Mouse (Mus musculus): Measurements from ENCODE around the gene Phldb2. TPM values are rescaled to one million over a fixed set of nuclear protein-coding genes. Genes with fewer than 3 reads are reported as not detected.
A peak's percentile ranks its signal among the peaks of the same experiment; 100 is the strongest.

The Phldb2 gene
- polyA plus RNA-seq, 1 experiment, result 55.4 TPM

- H3K4me3 ChIP-seq (ENCODE audit: insufficient read depth, low read depth, low read length), result no peak overlapping the region
- peaks cover 32% of the 10 kb centered on the region for H3K36me3 ChIP-seq (ENCODE audit: control insufficient read depth, insufficient read depth, low read length)
- no peak for DNase-seq
- WGBS, result 54% methylated on average over 3 of the region's 3 CpGs
- H3K27me3 ChIP-seq (replicated peaks; ENCODE audit: control insufficient read depth, insufficient read depth, low read length), result no peaks in the 10 kb centered on the region
- no peak for TF ChIP-seq CTCF (conservative IDR thresholded peaks at IDR 0.05; ENCODE audit: insufficient read depth, insufficient read length, low read depth, low read length)
- no peak for TF ChIP-seq POLR2A (IDR thresholded peaks at IDR 0.05; ENCODE audit: low read depth, low read length)
- H3K27ac ChIP-seq (ENCODE audit: insufficient read depth, low read depth, low read length), result peak overlapping the region; percentile 43; the same call in 1 of the 2 replicates
- H3K4me1 ChIP-seq (ENCODE audit: control insufficient read depth, insufficient read depth, low read length), result no peaks in the 10 kb centered on the region; the same call in 1 of the 2 replicates
Observed at GRCm38 (mm10) chr16:45765102-45765501, 188.3 kb downstream of the Phldb2 start.

GRCm38 (mm10) chr16:45762859-45763505 is 190.4 kb downstream of the Phldb2 start:
- DNase-seq, result no peak
- no peak overlapping the region for H3K27ac ChIP-seq (ENCODE audit: insufficient read depth, low read depth, low read length)
- TF ChIP-seq POLR2A (IDR thresholded peaks at IDR 0.05; ENCODE audit: low read depth, low read length), result no peak
- TF ChIP-seq CTCF (conservative IDR thresholded peaks at IDR 0.05; ENCODE audit: insufficient read depth, insufficient read length, low read depth, low read length), result no peak
- H3K27me3 ChIP-seq (replicated peaks; ENCODE audit: control insufficient read depth, insufficient read depth, low read length), result no peaks in the 10 kb centered on the region
- H3K4me3 ChIP-seq (ENCODE audit: insufficient read depth, low read depth, low read length), result no peak overlapping the region
- no peaks in the 10 kb centered on the region; the same call in none of the 2 replicates for H3K4me1 ChIP-seq (ENCODE audit: control insufficient read depth, insufficient read depth, low read length)
- 81% methylated on average over 13 of the region's 13 CpGs for WGBS
- H3K36me3 ChIP-seq (ENCODE audit: control insufficient read depth, insufficient read depth, low read length), result peaks cover 27% of the 10 kb centered on the region

- TF ChIP-seq POLR2A (IDR thresholded peaks at IDR 0.05; ENCODE audit: low read depth, low read length), result no peak
- 0 out of 2 replicates have a peak, but pooled peaks have one; percentile 21 for TF ChIP-seq CTCF (conservative IDR thresholded peaks at IDR 0.05; ENCODE audit: insufficient read depth, insufficient read length, low read depth, low read length)
- WGBS, result 63% methylated on average over 1 of the region's 1 CpGs
- peaks cover 26% of the 10 kb centered on the region for H3K36me3 ChIP-seq (ENCODE audit: control insufficient read depth, insufficient read depth, low read length)
Observed at GRCm38 (mm10) chr16:45761425-45761824, 192.0 kb downstream of the Phldb2 start.

GRCm38 (mm10) chr16:45758726-45759269 is 194.6 kb downstream of the Phldb2 start:
- peak; percentile 55 for DNase-seq
- Histone ChIP-seq H3K4me3 (ENCODE audit: insufficient read depth, low read depth, low read length) (no peak overlapping the region), H3K27me3 (replicated peaks; ENCODE audit: control insufficient read depth, insufficient read depth, low read length) (no peaks in the 10 kb centered on the region), H3K36me3 (ENCODE audit: control insufficient read depth, insufficient read depth, low read length) (peaks cover 22% of the 10 kb centered on the region), H3K27ac (ENCODE audit: insufficient read depth, low read depth, low read length) (peak overlapping the region; percentile 58; the same call in 1 of the 2 replicates), H3K4me1 (ENCODE audit: control insufficient read depth, insufficient read depth, low read length) (no peaks in the 10 kb centered on the region; the same call in none of the 2 replicates)
- 53% methylated on average over 9 of the region's 9 CpGs for WGBS
- TF ChIP-seq CTCF (conservative IDR thresholded peaks at IDR 0.05; ENCODE audit: insufficient read depth, insufficient read length, low read depth, low read length) (no peak), POLR2A (IDR thresholded peaks at IDR 0.05; ENCODE audit: low read depth, low read length) (no peak)

More at GRCm38 (mm10) chr16:45761425-45761824, 192.0 kb downstream of the Phldb2 start:
- Histone ChIP-seq H3K27me3 (replicated peaks; ENCODE audit: control insufficient read depth, insufficient read depth, low read length) (no peaks in the 10 kb centered on the region), H3K4me3 (ENCODE audit: insufficient read depth, low read depth, low read length) (no peak overlapping the region), H3K4me1 (ENCODE audit: control insufficient read depth, insufficient read depth, low read length) (no peaks in the 10 kb centered on the region; the same call in none of the 2 replicates), H3K27ac (ENCODE audit: insufficient read depth, low read depth, low read length) (no peak overlapping the region)
- no peak for DNase-seq

GRCm38 (mm10) chr16:45757421-45758078 is 195.8 kb downstream of the Phldb2 start:
- Histone ChIP-seq H3K4me1 (ENCODE audit: control insufficient read depth, insufficient read depth, low read length) (no peaks in the 10 kb centered on the region; the same call in none of the 2 replicates), H3K27ac (ENCODE audit: insufficient read depth, low read depth, low read length) (peak overlapping the region; percentile 91), H3K4me3 (ENCODE audit: insufficient read depth, low read depth, low read length) (no peak overlapping the region), H3K27me3 (replicated peaks; ENCODE audit: control insufficient read depth, insufficient read depth, low read length) (no peaks in the 10 kb centered on the region), H3K36me3 (ENCODE audit: control insufficient read depth, insufficient read depth, low read length) (peaks cover 12% of the 10 kb centered on the region)
- peak; percentile 88 for DNase-seq
- TF ChIP-seq CTCF (conservative IDR thresholded peaks at IDR 0.05; ENCODE audit: insufficient read depth, insufficient read length, low read depth, low read length) (no peak), POLR2A (IDR thresholded peaks at IDR 0.05; ENCODE audit: low read depth, low read length) (no peak)
- 63% methylated on average over 12 of the region's 12 CpGs for WGBS

GRCm38 (mm10) chr16:45756855-45757254 is 196.5 kb downstream of the Phldb2 start:
- Histone ChIP-seq H3K4me1 (ENCODE audit: control insufficient read depth, insufficient read depth, low read length) (no peaks in the 10 kb centered on the region; the same call in none of the 2 replicates), H3K27ac (ENCODE audit: insufficient read depth, low read depth, low read length) (peak overlapping the region; percentile 47; the same call in 1 of the 2 replicates), H3K4me3 (ENCODE audit: insufficient read depth, low read depth, low read length) (no peak overlapping the region), H3K36me3 (ENCODE audit: control insufficient read depth, insufficient read depth, low read length) (peaks cover 16% of the 10 kb centered on the region), H3K27me3 (replicated peaks; ENCODE audit: control insufficient read depth, insufficient read depth, low read length) (no peaks in the 10 kb centered on the region)
- peak; percentile 82 for DNase-seq
- TF ChIP-seq CTCF (conservative IDR thresholded peaks at IDR 0.05; ENCODE audit: insufficient read depth, insufficient read length, low read depth, low read length) (0 out of 2 replicates have a peak, but pooled peaks have one; percentile 9), POLR2A (IDR thresholded peaks at IDR 0.05; ENCODE audit: low read depth, low read length) (no peak)
- 20% methylated on average over 9 of the region's 9 CpGs for WGBS
